ENCODE assay signal across 8 mouse cellular contexts in the genomic region with DNA sequence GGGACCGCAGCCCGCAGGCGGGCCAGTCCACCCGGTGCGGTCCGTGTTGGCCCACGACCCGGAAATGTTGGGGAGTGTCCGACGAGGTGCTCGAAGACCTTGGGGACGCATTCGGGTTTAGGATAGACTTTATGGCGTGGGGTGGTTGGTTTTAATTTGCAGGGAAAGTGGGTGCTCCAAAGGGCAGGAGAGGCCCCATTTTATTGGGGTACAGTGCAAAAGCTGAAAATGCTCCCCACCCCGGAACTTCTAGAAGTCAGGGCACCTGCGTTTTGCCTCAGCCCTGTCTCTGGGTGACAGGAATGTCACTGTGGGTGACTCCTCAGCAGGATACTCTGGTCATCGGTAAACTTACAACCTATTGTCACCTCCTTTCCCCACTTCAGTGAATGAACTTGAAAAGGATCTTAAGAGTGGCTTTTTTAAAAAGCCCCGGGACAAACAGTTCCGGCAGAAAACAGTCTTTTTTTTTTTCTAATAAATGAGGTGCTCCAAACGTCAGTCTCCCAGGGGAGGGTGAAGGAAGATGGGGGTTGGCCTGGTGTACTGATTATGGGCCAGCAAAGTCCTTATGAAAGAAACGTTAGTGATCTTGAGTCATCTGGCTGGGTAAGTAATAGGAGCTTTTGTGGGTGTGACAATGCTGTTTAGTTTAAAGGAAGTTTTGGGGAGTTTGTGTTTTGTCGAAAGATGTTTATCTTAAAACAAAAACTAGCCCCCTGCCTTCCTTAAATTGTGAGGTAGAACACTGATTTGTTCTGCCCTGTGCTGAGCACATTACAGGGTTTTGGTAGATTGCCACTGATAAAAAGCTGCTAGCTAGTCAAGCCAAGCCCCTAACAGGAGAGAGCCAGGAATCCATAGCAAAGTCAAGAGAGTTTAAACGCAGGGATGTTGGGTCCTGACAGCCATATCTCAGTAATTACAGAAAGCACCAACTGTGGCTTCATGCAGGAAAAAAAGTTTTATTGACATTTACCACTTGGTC. TPM values are rescaled to one million over a fixed set of nuclear protein-coding genes. Genes with fewer than 3 reads are reported as not detected.
A peak's percentile ranks its signal among the peaks of the same experiment; 100 is the strongest.
DNase-seq lines count a peak whose midpoint lies in the region; ATAC-seq and TF ChIP-seq lines count a peak whose summit lies in the region.

No protein-coding gene starts in this region.

- H3K27ac ChIP-seq in limb, embryonic 14.5 days (replicated peaks; ENCODE audit: low read depth, low read length), result peak overlapping the region; percentile 95

- no peaks in the 10 kb centered on the region for H3K9me3 ChIP-seq in limb, embryonic 14.5 days (ENCODE audit: control insufficient read depth, low read length)

- H3K4me1 ChIP-seq in limb, embryonic 14.5 days (ENCODE audit: control insufficient read depth, insufficient read depth, low read length), result peaks cover 15% of the 10 kb centered on the region

- H3K4me2 ChIP-seq in limb, embryonic 14.5 days (replicated peaks; ENCODE audit: low read depth, low read length, severe bottlenecking), result peak overlapping the region; percentile 58

- H3K27me3 ChIP-seq in limb, embryonic 14.5 days (ENCODE audit: control insufficient read depth, insufficient read depth, low read length), result no peaks in the 10 kb centered on the region

- DNase-seq in adrenal gland, postnatal 14 days, result peak; percentile 27
- no peak for DNase-seq in adrenal gland, postnatal 36 days
- peak; percentile 77 for DNase-seq in adipocyte (ENCODE audit: low spot score)
- peak; percentile 64 for DNase-seq in heart, adult 8-10 months (ENCODE audit: low spot score)
- DNase-seq in limb, embryonic 14.5 days (ENCODE audit: low spot score), result peak; percentile 34
- no peak for DNase-seq in left cerebral cortex, adult 18-20 months (ENCODE audit: low spot score in 2 of 2)
- no peak for DNase-seq in spleen, postnatal 4 days (ENCODE audit: low spot score in 2 of 2)

- 3% methylated on average over 23 of the region's 23 CpGs for WGBS in limb, embryonic 14.5 days

- H3K4me3 ChIP-seq in limb, embryonic 14.5 days (replicated peaks; ENCODE audit: low read length), result peak overlapping the region; percentile 79

- no peak for ATAC-seq in limb, embryonic 14.5 days (ENCODE audit: low FRiP score, low read depth)
- 0 out of 2 replicates have a peak, but pooled peaks have one; percentile 27 for ATAC-seq in monocyte, adult 5-6 weeks (replicated peaks; ENCODE audit: insufficient number of reproducible peaks, low FRiP score, low TSS enrichment, poor library complexity, severe bottlenecking)

- H3K36me3 ChIP-seq in limb, embryonic 14.5 days (ENCODE audit: control insufficient read depth, insufficient read depth, low read length), result no peaks in the 10 kb centered on the region

- H3K9ac ChIP-seq in limb, embryonic 14.5 days (ENCODE audit: low read depth, low read length, severe bottlenecking), result peak overlapping the region; percentile 98

- no peak for TF ChIP-seq POLR2A in limb, embryonic 14.5 days (IDR thresholded peaks at IDR 0.05; ENCODE audit: borderline replicate concordance, extremely low read depth, insufficient read depth, insufficient read length)

RNA-seq across cellular contexts. Expression of a gene that starts 39.1 kb away (rescaled TPM):
- 10.6 and 19.0 TPM in 2 replicates for total RNA-seq in adrenal gland, postnatal 14 days (2021)
- total RNA-seq in adrenal gland, postnatal 36 days (2021), result 10 to 100 TPM; 10.0 to 10.6 TPM
- 1 to 10 TPM; 5.5 to 7.2 (median 6.3) TPM for total RNA-seq in heart, adult 8-10 months (2022)
- 14.5 and 15.7 TPM in 2 replicates for polyA plus RNA-seq in limb, embryonic 14.5 days (2012; rRNA removed)
- polyA plus RNA-seq in limb, embryonic 14.5 days (2014; fragmentation: Nextera tagmentation; extraction: Ambion mirVana), result 27.6 and 29.7 TPM in 2 replicates
- 28.1 to 79.9 TPM (median 43.7 TPM) in 3 replicates for total RNA-seq in monocyte, adult 5-6 weeks (2017)
- total RNA-seq in left cerebral cortex, adult 18-20 months (2021), result 100 to 1,000 TPM; 209 to 215 TPM

Comparison
In these comparisons a context has a peak if more than half of its experiments do, and no peak if none do; other contexts are left out.
1. DNase-seq: peak in adrenal gland, postnatal 14 days (single experiment), adipocyte (single experiment), heart, adult 8-10 months (single experiment) and limb, embryonic 14.5 days (single experiment); none in adrenal gland, postnatal 36 days (0 of 2), left cerebral cortex, adult 18-20 months (0 of 2) and spleen, postnatal 4 days (0 of 2).